Mouse (Mus musculus): ENCODE data around the gene Rbfox3.

DNA sequence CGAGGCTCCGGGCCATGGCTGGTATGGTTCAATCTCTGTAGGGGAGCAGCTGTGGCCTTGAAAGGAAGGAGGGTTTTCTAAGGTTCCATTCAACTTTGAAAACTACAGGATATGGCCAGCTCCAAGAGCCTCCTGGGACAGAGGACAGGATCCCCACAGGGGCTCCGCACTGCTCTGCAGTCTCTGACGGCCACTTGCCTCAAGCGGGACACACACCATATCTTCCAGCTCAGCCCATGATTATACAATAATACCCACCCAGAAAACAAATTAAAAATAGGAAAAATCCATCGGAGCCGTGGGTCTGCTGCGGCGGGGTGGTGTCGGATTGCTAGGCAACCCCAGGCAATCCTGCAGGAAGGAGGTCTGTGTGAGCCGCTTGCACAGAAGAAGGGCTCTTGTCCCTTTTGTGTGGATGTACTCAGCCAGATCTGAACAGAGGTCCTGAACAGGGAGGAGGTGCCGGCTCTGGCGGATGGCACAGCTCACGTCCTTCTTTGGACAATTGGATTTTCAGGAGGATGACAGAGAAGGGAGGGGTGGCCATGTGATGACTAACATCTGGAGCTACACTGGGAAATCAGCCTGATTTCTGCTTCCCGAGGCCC, 5.1 kb upstream of the Rbfox3 start:
- TF ChIP-seq CTCF (IDR thresholded peaks at IDR 0.05) (no peak), EP300 (IDR thresholded peaks at IDR 0.05) (no peak)

Data from lung, postnatal 0 days (tissue).